Mouse (Mus musculus) right cerebral cortex, postnatal 25 days (tissue): ENCODE measurements around the gene Pkp3.
A peak's percentile ranks its signal among the peaks of the same experiment; 100 is the strongest.
"Not testable (repeated sequence)": the region's sequence is repeated elsewhere in the genome, so short reads cannot be mapped to it uniquely, and the experiment has no call there.

ENCODE experiments used
- DNase-seq: peaks from one replicate; pipeline ENCODE4 v3.0.0; 2022

Gene Pkp3

GRCm38 (mm10) chr7:141077841-141078240 is at the start of gene Pkp3:
Gene Pkp3 (plus strand): TSS chr7:141078218.
- DNase-seq, result no peak

GRCm38 (mm10) chr7:141028831-141029230 is 49.2 kb upstream of the Pkp3 start, which contains the start of gene Gm17387:
Gene Gm17387 (plus strand): TSS chr7:141029131.
- DNase-seq, result no peak

GRCm38 (mm10) chr7:141030390-141030789 is 47.6 kb upstream of the Pkp3 start:
- no peak for DNase-seq

GRCm38 (mm10) chr7:141032458-141033167 is 45.4 kb upstream of the Pkp3 start:
- no peak for DNase-seq

- DNase-seq, result not testable (repeated sequence)
Measured at GRCm38 (mm10) chr7:141036624-141037023, 41.4 kb upstream of the Pkp3 start.

GRCm38 (mm10) chr7:141038090-141039032 is 39.7 kb upstream of the Pkp3 start:
- no peak for DNase-seq

- no peak for DNase-seq
Measured at GRCm38 (mm10) chr7:141039386-141040107, 38.5 kb upstream of the Pkp3 start.

GRCm38 (mm10) chr7:141040867-141041606 is 37.0 kb upstream of the Pkp3 start:
- no peak for DNase-seq

- DNase-seq, result no peak
Measured at GRCm38 (mm10) chr7:141041661-141042060, 36.4 kb upstream of the Pkp3 start.

GRCm38 (mm10) chr7:141042539-141042938 is 35.5 kb upstream of the Pkp3 start:
- no peak for DNase-seq

GRCm38 (mm10) chr7:141046931-141047580 is 31.0 kb upstream of the Pkp3 start:
- DNase-seq, result no peak

- DNase-seq, result peak; percentile 73
Measured at GRCm38 (mm10) chr7:141047581-141048225, 30.3 kb upstream of the Pkp3 start.

GRCm38 (mm10) chr7:141048226-141049218 is 29.5 kb upstream of the Pkp3 start:
- peak; percentile 81 for DNase-seq

GRCm38 (mm10) chr7:141049326-141049725 is 28.7 kb upstream of the Pkp3 start:
- DNase-seq, result no peak

GRCm38 (mm10) chr7:141051060-141051685 is 26.8 kb upstream of the Pkp3 start:
- DNase-seq, result no peak

GRCm38 (mm10) chr7:141052016-141052415 is 26.0 kb upstream of the Pkp3 start:
- no peak for DNase-seq

- DNase-seq, result no peak
Measured at GRCm38 (mm10) chr7:141052421-141052820, 25.6 kb upstream of the Pkp3 start.

GRCm38 (mm10) chr7:141055785-141056184 is 22.2 kb upstream of the Pkp3 start:
- DNase-seq, result no peak

- no peak for DNase-seq
Measured at GRCm38 (mm10) chr7:141056976-141057375, 21.0 kb upstream of the Pkp3 start.

- no peak for DNase-seq
Measured at GRCm38 (mm10) chr7:141057541-141057940, 20.5 kb upstream of the Pkp3 start.
